ENCODE assay signal across 8 mouse cellular contexts in genomic region chr14:46390249-46390775, GRCm38 (mm10). TPM values are rescaled to one million over a fixed set of nuclear protein-coding genes. Genes with fewer than 3 reads are reported as not detected.
DNase-seq lines count a peak whose midpoint lies in the region; ATAC-seq lines count a peak whose summit lies in the region.

TSS of gene Bmp4 (minus strand) at chr14:46390669.

- peak within 1 kb of the TSS; percentile 46 for H3K4me2 ChIP-seq in forebrain, embryonic 14.5 days (ENCODE audit: low read length)
- H3K4me2 ChIP-seq in limb, embryonic 11.5 days (ENCODE audit: low read depth, severe bottlenecking), result peak within 1 kb of the TSS; percentile 82
- H3K4me2 ChIP-seq in midbrain, embryonic 13.5 days (replicated peaks), result peak within 1 kb of the TSS; percentile 55

- no peaks in the 10 kb centered on the region for H3K9me3 ChIP-seq in forebrain, embryonic 14.5 days (replicated peaks; ENCODE audit: control insufficient read depth, low read length)
- no peaks in the 10 kb centered on the region for H3K9me3 ChIP-seq in limb, embryonic 11.5 days (ENCODE audit: control insufficient read depth, low read length)
- no peaks in the 10 kb centered on the region for H3K9me3 ChIP-seq in midbrain, embryonic 13.5 days

- no peaks in the 10 kb centered on the region for H3K36me3 ChIP-seq in forebrain, embryonic 14.5 days (ENCODE audit: control insufficient read depth, insufficient read depth, low read length)
- no peaks in the 10 kb centered on the region for H3K36me3 ChIP-seq in limb, embryonic 11.5 days (ENCODE audit: control insufficient read depth, insufficient read depth, low read length)
- H3K36me3 ChIP-seq in midbrain, embryonic 13.5 days, result no peaks in the 10 kb centered on the region

- H3K9ac ChIP-seq in forebrain, embryonic 14.5 days (ENCODE audit: low read length), result no peak within 1 kb of the TSS
- H3K9ac ChIP-seq in limb, embryonic 11.5 days (ENCODE audit: low read length), result peak within 1 kb of the TSS; percentile 62
- H3K9ac ChIP-seq in midbrain, embryonic 13.5 days (replicated peaks), result no peak within 1 kb of the TSS; the same call in 1 of the 2 replicates

- H3K4me3 ChIP-seq in brown adipose tissue, adult 24 weeks (ENCODE audit: insufficient read depth, low read depth, low read length), result peak within 1 kb of the TSS; percentile 5; the same call in 1 of the 2 replicates
- H3K4me3 ChIP-seq in forebrain, embryonic 14.5 days (ENCODE audit: low read depth, low read length), result peak within 1 kb of the TSS; percentile 16
- H3K4me3 ChIP-seq in limb, embryonic 11.5 days (ENCODE audit: low read depth, low read length), result peak within 1 kb of the TSS; percentile 37
- peak within 1 kb of the TSS; percentile 30 for H3K4me3 ChIP-seq in midbrain, embryonic 13.5 days (replicated peaks)

- intact Hi-C loops in heart, postnatal 25 days (cut with DNase I), result no loop called here

- WGBS in forebrain, embryonic 14.5 days, result under 1% methylated on average over 26 of the region's 26 CpGs
- under 1% methylated on average over 26 of the region's 26 CpGs for WGBS in limb, embryonic 11.5 days
- 1% methylated on average over 26 of the region's 26 CpGs for WGBS in midbrain, embryonic 13.5 days

- ATAC-seq in forebrain, embryonic 14.5 days, result 0 out of 2 replicates have a peak, but pooled peaks have one; percentile 5
- ATAC-seq in limb, embryonic 11.5 days (ENCODE audit: insufficient number of reproducible peaks, low FRiP score, low TSS enrichment, low read depth), result peak; percentile 33; the same call in 1 of the 2 replicates
- ATAC-seq in midbrain, embryonic 13.5 days, result no peak

- H3K4me1 ChIP-seq in brown adipose tissue, adult 24 weeks (ENCODE audit: control insufficient read depth, insufficient read depth, insufficient read length, low read length), result peaks cover 2% of the 10 kb centered on the region; the same call in 1 of the 2 replicates
- peaks cover 12% of the 10 kb centered on the region for H3K4me1 ChIP-seq in forebrain, embryonic 14.5 days (ENCODE audit: control insufficient read depth, insufficient read depth, low read length)
- peaks cover 6% of the 10 kb centered on the region; the same call in 1 of the 2 replicates for H3K4me1 ChIP-seq in limb, embryonic 11.5 days (ENCODE audit: control insufficient read depth, insufficient read depth, low read length)
- peaks cover 46% of the 10 kb centered on the region for H3K4me1 ChIP-seq in midbrain, embryonic 13.5 days (replicated peaks)

- DNase-seq in forebrain, embryonic 14.5 days (ENCODE audit: low spot score), result no peak
- peak; percentile 57 for DNase-seq in heart, postnatal 25 days (ENCODE audit: low spot score)
- peak; percentile 86 for DNase-seq in limb, embryonic 11.5 days (ENCODE audit: low spot score)
- DNase-seq in layer of hippocampus, postnatal 10 days (ENCODE audit: low spot score in 2 of 2), result no peak
- no peak for DNase-seq in right cerebral cortex, postnatal 14 days
- no peak for DNase-seq in right cerebral cortex, postnatal 4 days

- H3K27ac ChIP-seq in brown adipose tissue, adult 24 weeks (replicated peaks; ENCODE audit: low read depth, low read length), result no peak within 1 kb of the TSS
- H3K27ac ChIP-seq in forebrain, embryonic 14.5 days (ENCODE audit: low read depth, low read length), result no peak within 1 kb of the TSS
- H3K27ac ChIP-seq in limb, embryonic 11.5 days (replicated peaks; ENCODE audit: low read depth, low read length), result 0 out of 2 replicates have a peak within 1 kb of the TSS, but pooled peaks have one; percentile 15
- no peak within 1 kb of the TSS for H3K27ac ChIP-seq in midbrain, embryonic 13.5 days

- H3K27me3 ChIP-seq in forebrain, embryonic 14.5 days (replicated peaks; ENCODE audit: control insufficient read depth, insufficient read depth, low read length), result peaks cover 63% of the 10 kb centered on the region
- peaks cover 3% of the 10 kb centered on the region; the same call in 1 of the 2 replicates for H3K27me3 ChIP-seq in limb, embryonic 11.5 days (ENCODE audit: control insufficient read depth, insufficient read depth, low read length)
- peaks cover 83% of the 10 kb centered on the region for H3K27me3 ChIP-seq in midbrain, embryonic 13.5 days

RNA-seq across cellular contexts. Expression of gene Bmp4, which starts in this region (rescaled TPM):
- polyA plus RNA-seq in brown adipose tissue, adult 24 weeks (2012; ENCODE audit: insufficient read depth, insufficient read length, missing spikeins), result 1.6 TPM in 1 of 2 replicates, not detected in the other
- 1.2 and 1.7 TPM in 2 replicates for polyA plus RNA-seq in forebrain, embryonic 14.5 days (2014; fragmentation: Nextera tagmentation; extraction: Ambion mirVana)
- 10 to 100 TPM in 1 of 2 experiments, 1 to 10 TPM in 1; 9.7 to 15.9 TPM for total RNA-seq in heart, postnatal 25 days (2021)
- 58.9 and 75.0 TPM in 2 replicates for polyA plus RNA-seq in limb, embryonic 11.5 days (2014; fragmentation: Nextera tagmentation; extraction: Ambion mirVana)
- polyA plus RNA-seq in midbrain, embryonic 13.5 days (2015; fragmentation: Nextera tagmentation; extraction: Ambion mirVana), result 2.6 and 5.7 TPM in 2 replicates
- total RNA-seq in layer of hippocampus, postnatal 10 days (2021), result 10 to 100 TPM in 1 of 2 experiments, 1 to 10 TPM in 1; 6.5 to 12.4 TPM

Comparison
In these comparisons a context has a peak if more than half of its experiments do, and no peak if none do; other contexts are left out.
1. DNase-seq: peak in heart, postnatal 25 days (single experiment) and limb, embryonic 11.5 days (single experiment); none in forebrain, embryonic 14.5 days (single experiment), layer of hippocampus, postnatal 10 days (0 of 2), right cerebral cortex, postnatal 14 days (single experiment) and right cerebral cortex, postnatal 4 days (single experiment).
2. Peak in every context shown above with its lines, with median percentiles within 50 percentile points of each other: H3K4me3 ChIP-seq and H3K4me2 ChIP-seq.